Mouse (Mus musculus): ENCODE data around the gene Hspb6. TPM values are rescaled to one million over a fixed set of nuclear protein-coding genes. Genes with fewer than 3 reads are reported as not detected.
A peak's percentile ranks its signal among the peaks of the same experiment; 100 is the strongest.

Gene Hspb6
- total and polyA plus RNA-seq, 2 experiments from 2014 or later = 6.4 to 15.8 TPM

GRCm38 (mm10) chr7:30590927-30591604, 39.1 kb downstream of the Hspb6 start:
- DNase-seq (ENCODE audit: low spot score) = no peak
- H3K9ac ChIP-seq (replicated peaks; ENCODE audit: low read length) = no peak overlapping the region

GRCm38 (mm10) chr7:30591605-30591951, 39.6 kb downstream of the Hspb6 start:
- Histone ChIP-seq H3K9ac (replicated peaks; ENCODE audit: low read length) (no peak overlapping the region), H3K36me3 (ENCODE audit: insufficient read depth, low read length) (0 out of 2 replicates have a peak, but pooled peaks cover 2% of the 10 kb centered on the region), H3K4me1 (ENCODE audit: insufficient read depth, low read length) (peaks cover 8% of the 10 kb centered on the region), H3K27me3 (ENCODE audit: insufficient read depth, low read length) (no peaks in the 10 kb centered on the region), H3K4me2 (ENCODE audit: low read depth, low read length) (no peak overlapping the region), H3K27ac (no peak overlapping the region), H3K9me3 (ENCODE audit: low read length) (no peaks in the 10 kb centered on the region), H3K4me3 (ENCODE audit: low read length) (no peak overlapping the region)
- TF ChIP-seq CTCF (IDR thresholded peaks at IDR 0.05; ENCODE audit: low read depth) = no peak
- 25% methylated on average over 4 of the region's 4 CpGs for WGBS
- no peak for DNase-seq (ENCODE audit: low spot score)
- ATAC-seq = no peak

More at GRCm38 (mm10) chr7:30590927-30591604, 39.1 kb downstream of the Hspb6 start:
- Histone ChIP-seq H3K4me3 (ENCODE audit: low read length) (no peak overlapping the region), H3K4me1 (ENCODE audit: insufficient read depth, low read length) (peaks cover 8% of the 10 kb centered on the region), H3K4me2 (ENCODE audit: low read depth, low read length) (no peak overlapping the region), H3K27ac (no peak overlapping the region), H3K36me3 (ENCODE audit: insufficient read depth, low read length) (0 out of 2 replicates have a peak, but pooled peaks cover 7% of the 10 kb centered on the region), H3K27me3 (ENCODE audit: insufficient read depth, low read length) (no peaks in the 10 kb centered on the region), H3K9me3 (ENCODE audit: low read length) (no peaks in the 10 kb centered on the region)
- no peak for ATAC-seq
- 85% methylated on average over 9 of the region's 9 CpGs for WGBS
- TF ChIP-seq CTCF (IDR thresholded peaks at IDR 0.05; ENCODE audit: low read depth) = no peak

GRCm38 (mm10) chr7:30592772-30593423, 40.9 kb downstream of the Hspb6 start:
- WGBS = 64% methylated on average over 5 of the region's 5 CpGs
- DNase-seq (ENCODE audit: low spot score) (no peak), ATAC-seq (no peak)
- Histone ChIP-seq H3K27ac (no peak overlapping the region), H3K36me3 (ENCODE audit: insufficient read depth, low read length) (no peaks in the 10 kb centered on the region), H3K4me3 (ENCODE audit: low read length) (no peak overlapping the region), H3K9me3 (ENCODE audit: low read length) (no peaks in the 10 kb centered on the region), H3K4me1 (ENCODE audit: insufficient read depth, low read length) (no peaks in the 10 kb centered on the region), H3K9ac (replicated peaks; ENCODE audit: low read length) (no peak overlapping the region), H3K27me3 (ENCODE audit: insufficient read depth, low read length) (no peaks in the 10 kb centered on the region), H3K4me2 (ENCODE audit: low read depth, low read length) (no peak overlapping the region)
- TF ChIP-seq CTCF (IDR thresholded peaks at IDR 0.05; ENCODE audit: low read depth) = no peak

GRCm38 (mm10) chr7:30593579-30594509, 41.9 kb downstream of the Hspb6 start:
- H3K4me3 ChIP-seq (ENCODE audit: low read length) = no peak overlapping the region
- TF ChIP-seq CTCF (IDR thresholded peaks at IDR 0.05; ENCODE audit: low read depth) = no peak
- WGBS = 63% methylated on average over 10 of the region's 10 CpGs
- no peak overlapping the region for H3K4me2 ChIP-seq (ENCODE audit: low read depth, low read length)
- no peaks in the 10 kb centered on the region for H3K4me1 ChIP-seq (ENCODE audit: insufficient read depth, low read length)
- no peaks in the 10 kb centered on the region for H3K36me3 ChIP-seq (ENCODE audit: insufficient read depth, low read length)
- H3K27ac ChIP-seq = no peak overlapping the region
- DNase-seq (ENCODE audit: low spot score) (peak; percentile 20), ATAC-seq (no peak)
- H3K27me3 ChIP-seq (ENCODE audit: insufficient read depth, low read length) = no peaks in the 10 kb centered on the region
- no peaks in the 10 kb centered on the region for H3K9me3 ChIP-seq (ENCODE audit: low read length)
- no peak overlapping the region for H3K9ac ChIP-seq (replicated peaks; ENCODE audit: low read length)

GRCm38 (mm10) chr7:30594510-30595024, 42.6 kb downstream of the Hspb6 start:
- DNase-seq (ENCODE audit: low spot score) = no peak
- no peaks in the 10 kb centered on the region for H3K9me3 ChIP-seq (ENCODE audit: low read length)
- H3K27ac ChIP-seq = no peak overlapping the region
- H3K36me3 ChIP-seq (ENCODE audit: insufficient read depth, low read length) = no peaks in the 10 kb centered on the region
- H3K27me3 ChIP-seq (ENCODE audit: insufficient read depth, low read length) = no peaks in the 10 kb centered on the region
- H3K4me3 ChIP-seq (ENCODE audit: low read length) = no peak overlapping the region
- H3K4me2 ChIP-seq (ENCODE audit: low read depth, low read length) = no peak overlapping the region
- no peak for TF ChIP-seq CTCF (IDR thresholded peaks at IDR 0.05; ENCODE audit: low read depth)
- no peak for ATAC-seq
- no peak overlapping the region for H3K9ac ChIP-seq (replicated peaks; ENCODE audit: low read length)
- WGBS = 75% methylated on average over 3 of the region's 4 CpGs
- H3K4me1 ChIP-seq (ENCODE audit: insufficient read depth, low read length) = no peaks in the 10 kb centered on the region; the same call in 1 of the 2 replicates

GRCm38 (mm10) chr7:30596093-30596492, 44.1 kb downstream of the Hspb6 start:
- ATAC-seq = no peak
- Histone ChIP-seq H3K9ac (replicated peaks; ENCODE audit: low read length) (no peak overlapping the region), H3K9me3 (ENCODE audit: low read length) (no peaks in the 10 kb centered on the region), H3K27ac (no peak overlapping the region), H3K36me3 (ENCODE audit: insufficient read depth, low read length) (no peaks in the 10 kb centered on the region), H3K4me3 (ENCODE audit: low read length) (no peak overlapping the region), H3K4me1 (ENCODE audit: insufficient read depth, low read length) (no peaks in the 10 kb centered on the region; the same call in 1 of the 2 replicates), H3K4me2 (ENCODE audit: low read depth, low read length) (no peak overlapping the region), H3K27me3 (ENCODE audit: insufficient read depth, low read length) (no peaks in the 10 kb centered on the region)
- no peak for DNase-seq (ENCODE audit: low spot score)
- WGBS = 83% methylated on average over 5 of the region's 5 CpGs
- TF ChIP-seq CTCF (IDR thresholded peaks at IDR 0.05; ENCODE audit: low read depth) = no peak

Data from hindbrain, postnatal 0 days (tissue).